12 mouse cellular contexts compared by ENCODE assay signal in the genomic region with DNA sequence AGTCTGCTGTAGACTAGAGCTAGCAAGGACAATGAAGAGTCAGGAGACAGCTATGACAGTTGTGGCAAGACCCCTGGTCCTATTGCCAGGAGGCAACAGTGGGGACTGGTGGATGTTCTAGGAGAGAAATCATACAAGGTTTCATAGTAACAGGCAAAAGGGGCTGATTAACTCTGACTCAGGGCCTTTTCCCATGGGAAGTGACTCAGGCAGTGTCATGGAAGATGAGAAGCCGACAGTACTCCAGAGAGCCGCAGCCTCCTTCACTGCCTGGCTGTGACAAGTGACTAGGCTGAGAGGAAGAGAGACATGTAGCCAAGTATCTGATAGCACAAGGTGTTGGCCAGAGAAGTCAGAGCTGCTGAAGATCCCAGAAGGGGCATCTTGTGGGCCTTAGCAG.
DNase-seq lines count a peak whose midpoint lies in the region; ATAC-seq and TF ChIP-seq lines count a peak whose summit lies in the region.
"Had no signal": no experiment of that assay in that cellular context is flagged by ENCODE, and none has a peak within 500 bp of the region (broad histone marks: within the 10 kb centered on the region; RNA-seq: fewer than 3 reads in every experiment).

No protein-coding gene starts in this region.

- TF ChIP-seq CTCF in Patski (IDR thresholded peaks at IDR 0.05): no peak

- peak; percentile 55 for DNase-seq in gastrocnemius, postnatal 14 days
- DNase-seq in gastrocnemius, adult 8-10 months (ENCODE audit: low spot score in 2 of 2): no peak
- DNase-seq in 3T3-L1 (ENCODE audit: low read depth, low spot score): peak; percentile 98
- peak; percentile 30 for DNase-seq in Patski (ENCODE audit: low read depth, low spot score)
- peak; percentile 47 for DNase-seq in gastrocnemius, postnatal 25 days
- no peak for DNase-seq in right cerebral cortex, postnatal 36 days (ENCODE audit: low spot score in 2 of 2)
- no peak for DNase-seq in cerebellum, adult 11-12 months
- DNase-seq in frontal cortex, postnatal 36 days (ENCODE audit: low spot score in 2 of 2): no peak
- DNase-seq: kidney, postnatal 10 days; right cerebral cortex, postnatal 25 days had no signal

- in situ Hi-C loops in Patski (cut with MboI; ENCODE audit: low pct_unique_long_range_greater_than_20kb): no loop called here

- CTCF ChIA-PET in Patski (lab: Charles Lee): no interaction called here

- POLR2A ChIA-PET in Patski (lab: Charles Lee): interaction anchor here (0.9 kb wide), 1 partner anchor 76 kb away, joined by 3 read pairs; no protein-coding TSS in a partner anchor

- H3K27me3 ChIP-seq in Patski: no peaks in the 10 kb centered on the region
- H3K27me3 ChIP-seq: intestine, embryonic 15.5 days; stomach, embryonic 15.5 days had no signal

- intact Hi-C loops in gastrocnemius, postnatal 14 days (cut with DNase I; ENCODE audit: low total_unique reads): no loop called here

- ATAC-seq in Patski: peak; percentile 65
- ATAC-seq: intestine, embryonic 15.5 days had no signal

Comparison
In these comparisons a context has a peak if more than half of its experiments do, and no peak if none do; other contexts are left out.
1. DNase-seq: peak in gastrocnemius, postnatal 14 days (single experiment), 3T3-L1 (single experiment), Patski (single experiment) and gastrocnemius, postnatal 25 days (single experiment); none in gastrocnemius, adult 8-10 months (0 of 2), right cerebral cortex, postnatal 36 days (0 of 2), cerebellum, adult 11-12 months (single experiment) and frontal cortex, postnatal 36 days (0 of 2).